Mouse (Mus musculus): ENCODE results near the gene Rspo4. TPM values are rescaled to one million over a fixed set of nuclear protein-coding genes. Genes with fewer than 3 reads are reported as not detected.

The Rspo4 gene
- polyA plus RNA-seq, 1 experiment from 2014 or later: 3.0 TPM

DNA sequence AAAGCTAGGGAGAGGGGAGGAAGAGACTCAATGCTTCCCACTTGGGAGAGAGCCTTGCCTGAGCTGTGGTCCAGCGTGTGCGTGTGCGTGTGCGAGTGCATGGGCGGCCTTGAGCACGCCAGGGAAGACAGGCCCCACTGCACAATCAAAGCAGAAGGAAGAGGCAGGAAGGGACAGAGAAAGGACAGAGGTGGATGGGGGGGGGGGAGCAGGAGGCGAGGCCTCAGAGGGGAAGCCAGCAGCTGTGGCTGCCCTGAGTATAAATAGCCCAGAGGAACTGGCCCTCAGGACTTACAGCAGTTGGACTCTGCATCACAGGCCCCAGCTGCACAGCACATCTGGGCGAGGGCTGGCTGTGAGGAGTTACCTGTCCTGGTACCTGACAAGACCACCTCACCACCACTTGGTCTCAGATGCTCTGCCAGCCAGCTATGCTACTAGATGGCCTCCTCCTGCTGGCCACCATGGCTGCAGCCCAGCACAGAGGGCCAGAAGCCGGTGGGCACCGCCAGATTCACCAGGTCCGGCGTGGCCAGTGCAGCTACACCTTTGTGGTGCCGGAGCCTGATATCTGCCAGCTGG lies 68.3 kb downstream of the Rspo4 start, which contains the start of gene Angpt4:
Gene Angpt4 (plus strand): TSS at position 292 of the 582 bp plus-strand sequence.
- H3K4me3 ChIP-seq (replicated peaks): no peak within 1 kb of the TSS
- H3K4me1 ChIP-seq: peaks cover 17% of the 10 kb centered on the region
- no peaks in the 10 kb centered on the region for H3K27me3 ChIP-seq
- WGBS: 53% methylated on average over 13 of the region's 13 CpGs
- H3K9me3 ChIP-seq (replicated peaks): no peaks in the 10 kb centered on the region
- no peak within 1 kb of the TSS for H3K9ac ChIP-seq
- H3K27ac ChIP-seq (replicated peaks): peak within 1 kb of the TSS; percentile 44
- H3K36me3 ChIP-seq: no peaks in the 10 kb centered on the region
- no peak within 1 kb of the TSS for H3K4me2 ChIP-seq (replicated peaks)
- 0 out of 2 replicates have a peak, but pooled peaks have one; percentile 35 for ATAC-seq (ENCODE audit: insufficient number of reproducible peaks, low FRiP score, low TSS enrichment, low read depth)

DNA sequence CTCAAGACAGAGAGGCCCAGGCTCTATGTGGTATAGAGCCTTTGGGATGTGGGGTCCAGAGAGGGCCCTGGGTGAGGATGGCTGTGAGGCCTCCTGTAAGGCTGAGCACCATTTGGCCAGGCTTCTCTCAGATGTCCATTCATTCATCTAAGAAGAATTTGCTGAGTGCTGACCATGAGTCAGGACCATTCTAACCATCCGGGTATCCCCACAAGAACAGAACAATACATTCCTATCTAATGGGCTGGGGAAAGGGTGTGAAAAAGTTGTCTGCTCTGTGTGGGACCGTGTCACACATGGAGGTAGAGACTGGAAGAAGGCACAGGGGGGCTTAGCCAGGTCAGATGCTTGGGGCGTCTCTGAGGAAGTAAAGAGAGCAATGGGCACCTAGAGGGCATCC lies 69.0 kb downstream of the Rspo4 start:
- H3K4me3 ChIP-seq (replicated peaks): no peak overlapping the region
- no peaks in the 10 kb centered on the region for H3K9me3 ChIP-seq (replicated peaks)
- H3K4me1 ChIP-seq: peaks cover 23% of the 10 kb centered on the region
- no peaks in the 10 kb centered on the region for H3K36me3 ChIP-seq
- no peak overlapping the region for H3K4me2 ChIP-seq (replicated peaks)
- H3K27ac ChIP-seq (replicated peaks): no peak overlapping the region
- H3K27me3 ChIP-seq: no peaks in the 10 kb centered on the region
- 85% methylated on average over 3 of the region's 3 CpGs for WGBS
- no peak for ATAC-seq (ENCODE audit: insufficient number of reproducible peaks, low FRiP score, low TSS enrichment, low read depth)
- H3K9ac ChIP-seq: no peak overlapping the region

DNA sequence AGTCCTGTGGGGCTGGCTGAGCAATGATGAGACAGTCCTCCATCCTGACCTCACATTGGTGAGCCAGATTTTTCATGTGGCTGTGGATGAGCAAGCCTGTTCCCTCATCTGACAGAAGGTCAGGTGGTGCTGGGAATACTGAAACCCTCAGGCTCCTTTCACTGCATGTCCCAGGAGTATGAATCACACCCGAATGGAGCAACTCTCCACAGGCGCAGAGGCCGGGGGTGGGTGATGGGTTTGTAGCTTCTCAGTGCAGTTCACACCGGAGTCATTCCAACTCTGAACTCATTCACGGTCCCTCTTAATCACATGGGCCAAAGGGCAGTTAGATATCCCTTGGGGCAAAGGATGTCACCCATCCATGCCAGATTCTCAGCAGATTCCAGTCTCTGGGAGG lies 71.4 kb downstream of the Rspo4 start:
- no peak overlapping the region for H3K4me2 ChIP-seq (replicated peaks)
- H3K27ac ChIP-seq (replicated peaks): no peak overlapping the region
- H3K4me3 ChIP-seq (replicated peaks): no peak overlapping the region
- ATAC-seq (ENCODE audit: insufficient number of reproducible peaks, low FRiP score, low TSS enrichment, low read depth): no peak
- peaks cover 23% of the 10 kb centered on the region for H3K4me1 ChIP-seq
- H3K9me3 ChIP-seq (replicated peaks): no peaks in the 10 kb centered on the region
- no peak overlapping the region for H3K9ac ChIP-seq
- no peaks in the 10 kb centered on the region for H3K27me3 ChIP-seq
- no peaks in the 10 kb centered on the region for H3K36me3 ChIP-seq
- 68% methylated on average over 5 of the region's 5 CpGs for WGBS

DNA sequence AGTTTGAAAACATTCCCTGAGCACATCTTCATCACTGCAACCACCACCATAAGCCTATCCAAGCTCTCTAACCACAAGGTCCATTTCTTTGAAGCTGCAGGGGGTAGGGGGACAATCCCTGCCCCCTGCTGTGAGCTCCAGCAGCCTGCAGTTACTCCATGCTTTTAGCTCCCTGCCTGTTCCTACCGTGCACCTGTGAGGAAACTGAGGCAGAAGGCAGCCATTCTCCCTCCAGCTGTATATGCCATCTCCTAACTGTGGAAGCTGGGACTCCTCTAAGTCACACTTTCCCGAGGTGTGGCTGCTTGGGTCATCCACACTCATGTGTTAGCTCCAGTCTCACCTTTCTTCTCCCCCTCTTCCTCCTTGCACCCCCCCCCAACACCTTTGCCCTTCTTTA lies 72.4 kb downstream of the Rspo4 start:
- no peak overlapping the region for H3K4me2 ChIP-seq (replicated peaks)
- H3K27ac ChIP-seq (replicated peaks): no peak overlapping the region
- no peaks in the 10 kb centered on the region for H3K9me3 ChIP-seq (replicated peaks)
- WGBS: 27% methylated on average over 2 of the region's 2 CpGs
- H3K9ac ChIP-seq: no peak overlapping the region
- H3K27me3 ChIP-seq: no peaks in the 10 kb centered on the region
- no peaks in the 10 kb centered on the region for H3K36me3 ChIP-seq
- peaks cover 22% of the 10 kb centered on the region for H3K4me1 ChIP-seq
- no peak overlapping the region for H3K4me3 ChIP-seq (replicated peaks)
- ATAC-seq (ENCODE audit: insufficient number of reproducible peaks, low FRiP score, low TSS enrichment, low read depth): no peak

DNA sequence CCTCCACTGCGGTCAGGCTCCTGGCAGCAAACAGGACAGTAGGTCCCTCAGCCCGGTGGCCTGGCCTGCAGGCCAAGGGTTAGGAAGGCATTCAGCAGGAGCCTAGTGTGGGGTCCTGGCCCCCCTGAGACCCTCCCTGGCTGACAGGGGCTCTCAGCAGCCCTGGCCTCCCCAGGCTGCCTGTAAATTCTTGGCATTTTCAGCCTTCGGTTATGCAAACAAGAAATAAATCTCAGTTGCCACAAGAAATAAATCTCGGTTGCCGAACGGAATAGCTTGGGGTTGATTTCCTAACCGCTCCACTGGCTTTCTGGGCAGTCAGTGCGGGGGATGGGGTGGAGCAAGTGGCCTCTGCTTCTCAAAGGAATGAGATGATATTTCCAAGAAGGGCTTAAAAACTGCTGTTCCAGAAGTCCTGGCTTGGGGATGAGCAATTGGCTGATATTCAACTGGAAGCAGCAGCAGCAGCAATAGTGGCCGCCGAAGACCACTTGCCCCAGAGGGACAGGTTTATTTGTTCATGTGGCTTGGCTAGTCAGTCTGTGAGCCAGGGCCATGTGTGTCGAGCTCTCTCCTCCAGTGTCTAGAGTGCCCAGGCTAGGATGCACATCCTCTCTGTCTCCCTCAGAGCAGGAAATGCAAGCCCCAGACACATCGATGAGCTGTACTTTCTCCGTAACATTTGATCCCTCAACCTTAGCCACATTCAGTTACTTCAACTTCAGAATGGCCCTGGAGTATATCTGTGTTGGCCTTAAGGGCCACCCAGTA lies 73.5 kb downstream of the Rspo4 start:
- H3K27me3 ChIP-seq: no peaks in the 10 kb centered on the region
- H3K9me3 ChIP-seq (replicated peaks): no peaks in the 10 kb centered on the region
- H3K4me3 ChIP-seq (replicated peaks): no peak overlapping the region
- peak overlapping the region; percentile 44; the same call in 1 of the 2 replicates for H3K27ac ChIP-seq (replicated peaks)
- no peak for ATAC-seq (ENCODE audit: insufficient number of reproducible peaks, low FRiP score, low TSS enrichment, low read depth)
- WGBS: 39% methylated on average over 13 of the region's 13 CpGs
- peaks cover 12% of the 10 kb centered on the region for H3K4me1 ChIP-seq
- no peak overlapping the region for H3K9ac ChIP-seq
- H3K36me3 ChIP-seq: no peaks in the 10 kb centered on the region
- no peak overlapping the region for H3K4me2 ChIP-seq (replicated peaks)

DNA sequence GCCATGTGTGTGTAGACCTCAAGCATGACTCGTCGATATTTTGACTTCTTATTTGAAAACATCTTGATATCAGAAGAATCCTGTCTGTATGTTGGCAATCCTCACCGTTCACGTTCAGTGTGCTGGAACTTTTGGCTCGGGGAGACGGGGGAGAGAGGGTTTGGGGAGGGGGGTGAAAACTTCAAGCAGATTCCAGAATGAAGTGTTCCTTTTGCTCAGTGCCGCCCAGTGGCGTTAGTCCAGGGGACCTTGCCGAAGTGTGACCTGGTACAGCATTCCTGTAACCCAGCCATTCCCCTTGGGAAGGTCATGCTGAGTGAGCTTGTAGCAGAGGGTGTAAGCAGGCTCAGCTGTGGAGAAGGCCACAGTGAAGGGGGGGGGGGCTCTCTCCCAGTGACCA lies 76.4 kb downstream of the Rspo4 start:
- H3K4me2 ChIP-seq (replicated peaks): no peak overlapping the region
- ATAC-seq (ENCODE audit: insufficient number of reproducible peaks, low FRiP score, low TSS enrichment, low read depth): no peak
- no peaks in the 10 kb centered on the region for H3K36me3 ChIP-seq
- WGBS: 38% methylated on average over 9 of the region's 9 CpGs
- no peaks in the 10 kb centered on the region for H3K9me3 ChIP-seq (replicated peaks)
- peaks cover 15% of the 10 kb centered on the region for H3K4me1 ChIP-seq
- no peak overlapping the region for H3K27ac ChIP-seq (replicated peaks)
- H3K9ac ChIP-seq: no peak overlapping the region
- no peak overlapping the region for H3K4me3 ChIP-seq (replicated peaks)
- H3K27me3 ChIP-seq: no peaks in the 10 kb centered on the region

DNA sequence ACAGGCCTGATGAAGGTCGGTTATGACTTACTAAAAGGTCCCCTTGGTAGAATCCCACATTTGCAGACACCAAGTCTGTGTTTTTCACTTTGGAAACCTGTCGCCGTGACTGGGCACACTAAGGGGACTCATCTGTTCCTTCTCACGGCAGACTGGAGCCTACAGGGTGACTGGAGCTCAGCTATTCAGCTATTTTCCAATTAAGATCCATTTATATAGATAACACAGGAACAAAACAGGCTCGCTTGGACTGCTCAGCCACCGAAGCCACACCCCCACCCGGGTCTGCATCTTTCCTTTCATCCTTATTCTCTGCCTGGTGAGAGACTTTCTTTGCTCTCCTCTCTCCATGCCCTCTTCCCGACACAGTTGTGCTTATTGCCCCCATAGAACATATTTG lies 78.3 kb downstream of the Rspo4 start:
- no peak overlapping the region for H3K4me3 ChIP-seq (replicated peaks)
- no peak overlapping the region for H3K27ac ChIP-seq (replicated peaks)
- WGBS: 41% methylated on average over 8 of the region's 8 CpGs
- H3K9ac ChIP-seq: no peak overlapping the region
- H3K4me1 ChIP-seq: peaks cover 12% of the 10 kb centered on the region
- H3K36me3 ChIP-seq: no peaks in the 10 kb centered on the region
- no peak overlapping the region for H3K4me2 ChIP-seq (replicated peaks)
- no peak for ATAC-seq (ENCODE audit: insufficient number of reproducible peaks, low FRiP score, low TSS enrichment, low read depth)
- H3K27me3 ChIP-seq: no peaks in the 10 kb centered on the region
- no peaks in the 10 kb centered on the region for H3K9me3 ChIP-seq (replicated peaks)

DNA sequence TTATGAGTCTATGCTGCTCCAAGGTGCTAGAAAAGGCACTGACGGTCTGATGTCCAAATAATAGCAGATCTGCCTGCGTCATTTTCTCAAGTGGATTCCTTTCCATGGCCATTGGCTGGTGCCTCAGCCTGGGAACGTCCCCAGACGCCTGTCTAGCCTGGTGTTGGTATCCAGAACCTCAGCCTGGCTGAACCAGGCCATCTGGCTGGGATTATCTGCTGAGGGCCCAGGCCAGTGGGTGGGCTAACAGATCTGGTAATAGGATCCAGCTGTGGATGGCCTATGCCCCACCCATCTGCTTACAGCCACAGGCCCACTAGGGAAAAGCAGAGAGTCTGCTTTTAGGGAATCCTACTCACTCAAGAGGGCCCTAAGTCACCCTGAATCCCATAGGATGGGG lies 78.9 kb downstream of the Rspo4 start:
- ATAC-seq (ENCODE audit: insufficient number of reproducible peaks, low FRiP score, low TSS enrichment, low read depth): peak; percentile 48; the same call in 1 of the 2 replicates
- H3K27ac ChIP-seq (replicated peaks): no peak overlapping the region
- peaks cover 6% of the 10 kb centered on the region for H3K4me1 ChIP-seq
- no peaks in the 10 kb centered on the region for H3K9me3 ChIP-seq (replicated peaks)
- no peak overlapping the region for H3K4me3 ChIP-seq (replicated peaks)
- no peak overlapping the region for H3K4me2 ChIP-seq (replicated peaks)
- no peaks in the 10 kb centered on the region for H3K36me3 ChIP-seq
- WGBS: 26% methylated on average over 4 of the region's 4 CpGs
- H3K9ac ChIP-seq: no peak overlapping the region
- no peaks in the 10 kb centered on the region for H3K27me3 ChIP-seq

Other genes with a start within 250 kb of the Rspo4 start
- gene Snph, start 210.3 kb upstream of the Rspo4 start, polyA plus RNA-seq (2015; fragmentation: Nextera tagmentation; extraction: Ambion mirVana): 1.2 and 2.0 TPM in 2 replicates
- gene Rad21l, start 174.4 kb upstream of the Rspo4 start, polyA plus RNA-seq (2015; fragmentation: Nextera tagmentation; extraction: Ambion mirVana): not detected in 2 replicates
- 2.8 and 3.3 TPM in 2 replicates for gene Tmem74b, start 140.9 kb upstream of the Rspo4 start, polyA plus RNA-seq (2015; fragmentation: Nextera tagmentation; extraction: Ambion mirVana)
- gene Psmf1, start 98.7 kb upstream of the Rspo4 start, polyA plus RNA-seq (2015; fragmentation: Nextera tagmentation; extraction: Ambion mirVana): 39.6 and 41.8 TPM in 2 replicates
- 1.4 and 2.8 TPM in 2 replicates for gene Angpt4, start 68.3 kb downstream of the Rspo4 start, polyA plus RNA-seq (2015; fragmentation: Nextera tagmentation; extraction: Ambion mirVana)
- gene Fam110a, start 137.3 kb downstream of the Rspo4 start, polyA plus RNA-seq (2015; fragmentation: Nextera tagmentation; extraction: Ambion mirVana): 29.5 and 30.7 TPM in 2 replicates
- gene Slc52a3, start 153.6 kb downstream of the Rspo4 start, polyA plus RNA-seq (2015; fragmentation: Nextera tagmentation; extraction: Ambion mirVana): 5.9 and 6.3 TPM in 2 replicates
- gene Scrt2, start 238.6 kb downstream of the Rspo4 start, polyA plus RNA-seq (2015; fragmentation: Nextera tagmentation; extraction: Ambion mirVana): 0.09 TPM in 1 of 2 replicates, not detected in the other

Data from embryonic facial prominence, embryonic 15.5 days (tissue).